Mouse (Mus musculus) E14TG2a.4 (cell line): ENCODE measurements around the gene Sp6.

Experiments
- CTCF ChIP-seq: conservative IDR thresholded peaks from 2 replicates; pipeline ENCODE4 v1.5.1; 2014; ENCODE audit warnings: low read length
- NANOG ChIP-seq: IDR thresholded peaks from 2 replicates; pipeline ENCODE4 v1.6.1; 2014; ENCODE audit warnings: borderline replicate concordance, low read length, mixed read lengths
- POU5F1 ChIP-seq: IDR thresholded peaks from 2 replicates; pipeline ENCODE4 v1.6.1; 2014; ENCODE audit warnings: low read length, borderline replicate concordance

- TF ChIP-seq CTCF (peak; percentile 83), NANOG (no peak), POU5F1 (no peak)
These were observed 49.6 kb upstream of the Sp6 start for GRCm38 (mm10) chr11:96963580-96963979.
